Mouse (Mus musculus) liver, postnatal 0 days (tissue): ENCODE results near the gene Hmx3. TPM values are rescaled to one million over a fixed set of nuclear protein-coding genes. Genes with fewer than 3 reads are reported as not detected.

Experiments used
- ATAC-seq: fragments of 200-750 bp; cut with Nextera tagmentation; 2 replicates; pipeline ENCODE4 v1.8.0; 2017; ENCODE audit warnings: mild to moderate bottlenecking, moderate library complexity
- DNase-seq: peaks from one replicate; pipeline ENCODE4 v3.0.0-alpha.2; 2016
- H3K27ac ChIP-seq: fragments of 300-500 bp; sonication (generic); 2 replicates; pipeline ENCODE4 v1.5.1; 2014; ENCODE audit warnings: antibody characterized with exemption, moderate library complexity, mild to moderate bottlenecking, low read depth
- H3K27me3 ChIP-seq: fragments of 300-500 bp; sonication (generic); 2 replicates; pipeline ENCODE4 v1.6.1; 2014; ENCODE audit warnings: low read length, control low read depth, mixed read lengths; ENCODE audit not compliant: insufficient read depth
- H3K36me3 ChIP-seq: fragments of 300-500 bp; sonication (generic); replicated peaks from 2 replicates; pipeline ENCODE4 v1.6.1; 2014; ENCODE audit warnings: mild to moderate bottlenecking, control low read depth, low read length, moderate library complexity, mixed read lengths; ENCODE audit not compliant: insufficient read depth
- H3K4me1 ChIP-seq: fragments of 300-500 bp; sonication (generic); 2 replicates; pipeline ENCODE4 v1.6.1; 2014; ENCODE audit warnings: antibody characterized with exemption, mild to moderate bottlenecking, control low read depth; ENCODE audit not compliant: insufficient read depth
- H3K4me2 ChIP-seq: fragments of 300-500 bp; sonication (generic); 2 replicates; pipeline ENCODE4 v1.6.1; 2014; ENCODE audit warnings: low read depth, mild to moderate bottlenecking, low read length, moderate library complexity, mixed read lengths
- H3K4me3 ChIP-seq: fragments of 300-500 bp; sonication (generic); 2 replicates; pipeline ENCODE4 v1.5.1; 2014; ENCODE audit warnings: low read depth, low read length
- H3K9ac ChIP-seq: fragments of 300-500 bp; sonication (generic); replicated peaks from 2 replicates; pipeline ENCODE4 v1.6.1; 2014; ENCODE audit warnings: mild to moderate bottlenecking, moderate library complexity
- H3K9me3 ChIP-seq: fragments of 300-500 bp; sonication (generic); 2 replicates; pipeline ENCODE4 v1.6.1; 2016; ENCODE audit warnings: mild to moderate bottlenecking, control low read depth, low read length, mixed read lengths
- CTCF ChIP-seq: sonication (generic); IDR thresholded peaks from 2 replicates; pipeline ENCODE4 v1.5.1; 2016; ENCODE audit warnings: antibody characterized with exemption, low read depth
- EP300 ChIP-seq: IDR thresholded peaks from 2 replicates; pipeline ENCODE4 v1.6.1; 2016; ENCODE audit warnings: antibody characterized with exemption, low read depth, mild to moderate bottlenecking
- WGBS: fragments of 180-500 bp; shearing (Covaris S2); extraction: QIAGEN DNeasy Blood & Tissue Kit; methylation state at CpG from one replicate; pipeline ENCODE4 v1.1.7; 2014; ENCODE audit not compliant: insufficient replicate concordance; 5-methylcytosine and 5-hydroxymethylcytosine counted together
- polyA plus RNA-seq: library from polyadenylated mRNA; unstranded; fragments of >200 nt; fragmentation: Nextera tagmentation; extraction: Ambion mirVana; gene quantifications from 2 replicates; pipeline ENCODE4 v1.2.1, GENCODE M21; 2015

The Hmx3 gene
- polyA plus RNA-seq, 1 experiment from 2014 or later: not detected

DNA sequence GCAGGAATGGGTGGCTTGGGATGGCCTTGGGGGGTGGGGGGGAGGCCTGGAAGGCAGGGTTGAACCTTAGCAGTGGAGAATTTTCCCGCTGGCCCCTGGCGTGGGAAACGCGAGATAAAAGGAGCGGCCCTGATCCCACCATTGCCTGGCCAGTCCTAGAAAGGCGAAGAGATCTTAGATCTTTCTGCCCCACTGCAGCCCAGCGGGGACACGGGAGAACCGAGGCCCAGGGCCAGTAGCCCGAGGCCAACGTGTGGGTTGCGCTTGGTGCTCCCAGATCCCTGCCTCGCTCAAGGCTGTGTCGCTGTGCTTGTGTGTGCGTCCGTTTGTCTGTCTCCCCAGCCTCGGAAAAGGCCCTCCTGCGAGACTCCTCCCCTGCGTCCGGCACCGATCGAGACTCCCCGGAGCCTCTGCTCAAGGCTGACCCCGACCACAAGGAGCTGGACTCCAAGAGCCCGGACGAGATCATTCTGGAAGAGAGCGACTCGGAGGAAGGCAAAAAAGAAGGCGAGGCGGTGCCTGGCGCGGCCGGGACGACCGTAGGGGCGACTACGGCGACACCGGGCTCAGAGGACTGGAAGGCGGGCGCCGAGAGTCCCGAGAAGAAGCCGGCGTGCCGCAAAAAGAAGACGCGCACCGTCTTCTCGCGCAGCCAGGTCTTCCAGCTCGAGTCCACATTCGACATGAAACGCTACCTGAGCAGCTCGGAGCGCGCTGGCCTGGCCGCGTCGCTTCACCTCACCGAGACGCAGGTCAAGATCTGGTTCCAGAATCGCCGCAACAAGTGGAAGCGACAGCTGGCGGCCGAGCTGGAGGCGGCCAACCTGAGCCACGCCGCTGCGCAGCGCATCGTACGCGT, 1.2 kb downstream of the Hmx3 start:
- H3K36me3 ChIP-seq: no peaks in the 10 kb centered on the region
- TF ChIP-seq EP300 (no peak), CTCF (no peak)
- no peak overlapping the region for H3K9ac ChIP-seq
- peaks cover 92% of the 10 kb centered on the region for H3K27me3 ChIP-seq
- under 1% methylated on average over 75 of the region's 75 CpGs for WGBS
- H3K4me3 ChIP-seq: peak overlapping the region; percentile 41
- no peak overlapping the region for H3K27ac ChIP-seq
- DNase-seq (no peak), ATAC-seq (no peak)
- H3K4me2 ChIP-seq: peak overlapping the region; percentile 27; the same call in 1 of the 2 replicates
- no peaks in the 10 kb centered on the region for H3K9me3 ChIP-seq
- H3K4me1 ChIP-seq: peaks cover 12% of the 10 kb centered on the region

GRCm38 (mm10) chr7:131544871-131545270, 2.2 kb downstream of the Hmx3 start:
- no peak for TF ChIP-seq CTCF
- no peak for TF ChIP-seq EP300
- Histone ChIP-seq H3K36me3 (no peaks in the 10 kb centered on the region), H3K9me3 (no peaks in the 10 kb centered on the region), H3K4me3 (no peak overlapping the region), H3K9ac (no peak overlapping the region), H3K27me3 (peaks cover 97% of the 10 kb centered on the region), H3K27ac (no peak overlapping the region), H3K4me1 (peaks cover 12% of the 10 kb centered on the region), H3K4me2 (no peak overlapping the region)
- WGBS: 6% methylated on average over 5 of the region's 5 CpGs
- DNase-seq: no peak
- no peak for ATAC-seq

- WGBS: 4% methylated on average over 13 of the region's 13 CpGs
- Histone ChIP-seq H3K4me1 (peaks cover 12% of the 10 kb centered on the region), H3K27me3 (peaks cover 98% of the 10 kb centered on the region), H3K27ac (no peak overlapping the region), H3K9ac (no peak overlapping the region), H3K36me3 (no peaks in the 10 kb centered on the region), H3K4me3 (no peak overlapping the region), H3K9me3 (no peaks in the 10 kb centered on the region), H3K4me2 (no peak overlapping the region)
- DNase-seq: no peak
- ATAC-seq: no peak
- no peak for TF ChIP-seq CTCF
- no peak for TF ChIP-seq EP300
Measured at GRCm38 (mm10) chr7:131545701-131546385, 3.2 kb downstream of the Hmx3 start.

- no peak overlapping the region for H3K4me2 ChIP-seq
- peaks cover 98% of the 10 kb centered on the region for H3K27me3 ChIP-seq
- no peak overlapping the region for H3K27ac ChIP-seq
- WGBS: 8% methylated on average over 2 of the region's 2 CpGs
- no peak for TF ChIP-seq CTCF
- TF ChIP-seq EP300: no peak
- no peaks in the 10 kb centered on the region for H3K36me3 ChIP-seq
- H3K9me3 ChIP-seq: no peaks in the 10 kb centered on the region
- H3K4me3 ChIP-seq: no peak overlapping the region
- no peak overlapping the region for H3K9ac ChIP-seq
- ATAC-seq: no peak
- H3K4me1 ChIP-seq: peaks cover 12% of the 10 kb centered on the region
- no peak for DNase-seq
Measured at GRCm38 (mm10) chr7:131546423-131546822, 3.8 kb downstream of the Hmx3 start.

- DNase-seq: no peak
- Histone ChIP-seq H3K4me2 (no peak overlapping the region), H3K4me1 (peaks cover 10% of the 10 kb centered on the region), H3K36me3 (no peaks in the 10 kb centered on the region), H3K9ac (no peak overlapping the region), H3K27me3 (peaks cover 98% of the 10 kb centered on the region), H3K9me3 (no peaks in the 10 kb centered on the region), H3K4me3 (no peak overlapping the region), H3K27ac (no peak overlapping the region)
- no peak for ATAC-seq
- 4% methylated on average over 5 of the region's 5 CpGs for WGBS
- no peak for TF ChIP-seq CTCF
- TF ChIP-seq EP300: no peak
Measured at GRCm38 (mm10) chr7:131547481-131547880, 4.8 kb downstream of the Hmx3 start.

- TF ChIP-seq CTCF (no peak), EP300 (no peak)
- no peaks in the 10 kb centered on the region for H3K9me3 ChIP-seq
- H3K27ac ChIP-seq: no peak within 1 kb of the TSS
- no peak within 1 kb of the TSS for H3K9ac ChIP-seq
- 0 out of 2 replicates have a peak, but pooled peaks cover 2% of the 10 kb centered on the region for H3K4me1 ChIP-seq
- H3K4me2 ChIP-seq: no peak within 1 kb of the TSS
- ATAC-seq (no peak), DNase-seq (no peak)
- H3K27me3 ChIP-seq: peaks cover 98% of the 10 kb centered on the region
- WGBS: 8% methylated on average over 3 of the region's 3 CpGs
- no peaks in the 10 kb centered on the region for H3K36me3 ChIP-seq
- no peak within 1 kb of the TSS for H3K4me3 ChIP-seq
Measured at GRCm38 (mm10) chr7:131548473-131548872, 5.8 kb downstream of the Hmx3 start, which contains the start of gene Hmx2. TSS of gene Hmx2 (plus strand) at chr7:131548773.
